In the genomic region with DNA sequence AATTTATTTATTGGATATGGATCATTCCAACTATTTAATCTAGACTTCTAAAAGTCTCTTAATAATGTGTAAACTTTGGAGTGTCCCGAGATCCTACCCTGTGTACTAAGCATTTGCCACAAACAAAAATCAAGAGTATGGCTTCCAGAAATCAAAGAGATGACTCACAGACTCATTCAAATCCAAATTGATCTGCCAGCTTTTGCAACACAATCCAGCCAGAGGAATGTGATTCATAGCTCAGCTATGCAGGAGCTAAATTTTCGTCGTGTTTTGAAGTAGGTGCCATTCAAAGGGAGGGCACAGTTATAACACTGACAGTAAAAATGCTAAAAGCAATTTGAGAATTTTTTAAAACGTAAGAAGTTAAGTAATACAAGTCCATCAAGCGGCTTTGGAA, we compare ENCODE assay signal across 28 mouse cellular contexts. TPM values are rescaled to one million over a fixed set of nuclear protein-coding genes. Genes with fewer than 3 reads are reported as not detected.
DNase-seq lines count a peak whose midpoint lies in the region; ATAC-seq and TF ChIP-seq lines count a peak whose summit lies in the region.
"Had no signal": no experiment of that assay in that cellular context is flagged by ENCODE, and none has a peak within 500 bp of the region (broad histone marks: within the 10 kb centered on the region; RNA-seq: fewer than 3 reads in every experiment).

No protein-coding gene starts in this region.

- peaks cover 86% of the 10 kb centered on the region for H3K79me3 ChIP-seq in C2C12 (ENCODE audit: low read depth)

- no peak for TF ChIP-seq CTCF in liver, adult 2 months (IDR thresholded peaks at IDR 0.05; ENCODE audit: low read depth, low read length)
- no peak for TF ChIP-seq CTCF in C2C12 (IDR thresholded peaks at IDR 0.05; ENCODE audit: control insufficient read depth, insufficient read depth, insufficient read length)
- TF ChIP-seq CTCF in Patski (IDR thresholded peaks at IDR 0.05) = no peak

- POLR2A ChIA-PET in Patski (lab: Charles Lee) = interaction anchor here (1.3 kb wide), 1 partner anchor 11 kb away, joined by 5 read pairs; no protein-coding TSS in a partner anchor

- peaks cover 10% of the 10 kb centered on the region for H3K36me3 ChIP-seq in liver, adult 2 months (ENCODE audit: control insufficient read depth, insufficient read depth, low read length)
- peaks cover 41% of the 10 kb centered on the region for H3K36me3 ChIP-seq in C2C12 (ENCODE audit: control insufficient read depth, insufficient read depth)
- H3K36me3 ChIP-seq: hindbrain, embryonic 15.5 days; neural tube, embryonic 12.5 days had no signal

- 44% methylated on average over 5 of the region's 5 CpGs for WGBS in liver, adult 2 months

- H3K27ac ChIP-seq in liver, adult 2 months (replicated peaks; ENCODE audit: insufficient read depth, low read depth, low read length) = no peak overlapping the region
- H3K27ac ChIP-seq: embryonic facial prominence, embryonic 12.5 days; heart, embryonic 10.5 days; hindbrain, embryonic 15.5 days; kidney, postnatal 0 days; limb, embryonic 13.5 days; liver, embryonic 14.5 days; neural tube, embryonic 12.5 days; stomach, embryonic 15.5 days had no signal

- no peak for TF ChIP-seq POLR2A in liver, adult 2 months (IDR thresholded peaks at IDR 0.05; ENCODE audit: extremely low read depth, insufficient read depth, low read length)

- peak; percentile 65 for ATAC-seq in Patski
- ATAC-seq in activated CD4-positive, CD25-positive, alpha-beta regulatory T cell, adult 4 months = no peak
- ATAC-seq: CD4-positive, CD25-positive, alpha-beta regulatory T cell, adult 4 months; forebrain, embryonic 14.5 days had no signal

- no peak overlapping the region for H3ac ChIP-seq in C2C12 (ENCODE audit: control insufficient read depth, insufficient read length, low read depth)

- peaks cover 19% of the 10 kb centered on the region; the same call in 1 of the 2 replicates for H3K79me2 ChIP-seq in liver, adult 2 months (ENCODE audit: control insufficient read depth, insufficient read depth, low read length)
- H3K79me2 ChIP-seq in C2C12 (ENCODE audit: control insufficient read depth, insufficient read depth) = peaks cover 97% of the 10 kb centered on the region

- no peak overlapping the region for H3K9ac ChIP-seq in liver, adult 2 months (ENCODE audit: low read depth, low read length)
- H3K9ac ChIP-seq: embryonic facial prominence, embryonic 12.5 days; hindbrain, embryonic 15.5 days; limb, embryonic 13.5 days; liver, embryonic 14.5 days; lung, embryonic 14.5 days; neural tube, embryonic 12.5 days; stomach, embryonic 15.5 days had no signal

- H3K27me3 ChIP-seq in liver, adult 2 months (ENCODE audit: control insufficient read depth, insufficient read depth, low read length) = no peaks in the 10 kb centered on the region
- H3K27me3 ChIP-seq in C2C12 (ENCODE audit: control insufficient read depth, insufficient read depth, insufficient read length) (no peaks in the 10 kb centered on the region), Patski (no peaks in the 10 kb centered on the region)
- H3K27me3 ChIP-seq: embryonic facial prominence, embryonic 12.5 days; hindbrain, embryonic 15.5 days; limb, embryonic 13.5 days; megakaryocyte, embryonic 14.5 days; neural tube, embryonic 12.5 days; stomach, embryonic 15.5 days had no signal

- H3K4me3 ChIP-seq in liver, adult 2 months (ENCODE audit: insufficient read depth, low read depth, low read length) = no peak overlapping the region
- no peak overlapping the region for H3K4me3 ChIP-seq in C2C12 (ENCODE audit: insufficient read depth, poor library complexity, severe bottlenecking)
- H3K4me3 ChIP-seq: embryonic facial prominence, embryonic 12.5 days; heart, embryonic 10.5 days; hindbrain, embryonic 15.5 days; limb, embryonic 13.5 days; megakaryocyte, embryonic 14.5 days; neural tube, embryonic 12.5 days; stomach, embryonic 15.5 days had no signal

- peak; percentile 51 for DNase-seq in liver, adult 2 months (ENCODE audit: extremely low read depth, low read depth, low spot score)
- DNase-seq in liver = no peak
- no peak for DNase-seq in Patski (ENCODE audit: low read depth, low spot score)
- DNase-seq in skeletal muscle tissue, adult 2 months (ENCODE audit: low read depth, low spot score) = peak; percentile 38
- no peak for DNase-seq in cerebellum, adult 9-11 months
- DNase-seq: adrenal gland, postnatal 36 days; cerebellum, adult 11-12 months; cerebellum, postnatal 25 days; kidney, adult 2 months; layer of hippocampus, adult 9-11 months; lung, embryonic 14.5 days; midbrain, embryonic 14.5 days; right cerebral cortex, postnatal 25 days; thymus, adult 2 months; thymus, postnatal 4 days had no signal

- in situ Hi-C loops in Patski (cut with MboI; ENCODE audit: low pct_unique_long_range_greater_than_20kb) = no loop called here

- CTCF ChIA-PET in Patski (lab: Charles Lee) = interaction anchor here (1.3 to 1.6 kb wide), 2 partner anchors 50 to 164 kb away, joined by 3 read pairs; no protein-coding TSS in a partner anchor

- peaks cover 16% of the 10 kb centered on the region for H3K4me1 ChIP-seq in liver, adult 2 months (ENCODE audit: control insufficient read depth, insufficient read depth, low read length)
- H3K4me1 ChIP-seq: hindbrain, embryonic 15.5 days; neural tube, embryonic 12.5 days had no signal

TF ChIP-seq in C2C12, 6 proteins besides CTCF, POLR2A, EP300 and RAD21:
- TF ChIP-seq USF1 (IDR thresholded peaks at IDR 0.05; ENCODE audit: low read depth) (no peak), CEBPB (IDR thresholded peaks at IDR 0.05; ENCODE audit: low read depth) (peak; percentile 92), FOSL1 (IDR thresholded peaks at IDR 0.05; ENCODE audit: insufficient read depth, low read length, poor library complexity, severe bottlenecking) (peak; percentile 72), MAX (IDR thresholded peaks at IDR 0.05) (no peak), MYOD1 (IDR thresholded peaks at IDR 0.05; ENCODE audit: control insufficient read depth, insufficient read length, low read depth) (no peak), MYOG (IDR thresholded peaks at IDR 0.05; ENCODE audit: control insufficient read depth, extremely low read depth, insufficient read length) (no peak)
TF ChIP-seq in C2C12: peak in this region for 2.

RNA-seq across cellular contexts. Expression of gene Utrn, which starts 11.1 kb away (rescaled TPM):
- total RNA-seq in liver, adult 2 months (2014; rRNA removed) = 25.7 and 27.9 TPM in 2 replicates
- 5.4 and 5.9 TPM in 2 replicates for polyA plus RNA-seq in liver, adult 2 months (2012; rRNA removed)
- polyA plus RNA-seq in C2C12 (2012; fragmentation: generic; extraction: Trizol) = 10.5 TPM
- polyA plus RNA-seq in Patski (2021) = 40.9 TPM
- 100 to 1,000 TPM; 255 to 319 TPM for polyA plus RNA-seq in activated CD4-positive, CD25-positive, alpha-beta regulatory T cell, adult 4 months (2017; shearing (Covaris generic))

Comparison
In these comparisons a context has a peak if more than half of its experiments do, and no peak if none do; other contexts are left out.
1. DNase-seq: peak in liver, adult 2 months (single experiment) and skeletal muscle tissue, adult 2 months (single experiment); none in liver (single experiment), Patski (single experiment) and cerebellum, adult 9-11 months (single experiment).